Mouse (Mus musculus): ENCODE measurements around the gene Ctla4. TPM values are rescaled to one million over a fixed set of nuclear protein-coding genes. Genes with fewer than 3 reads are reported as not detected.

Gene Ctla4
- not detected in 2 replicates for polyA plus RNA-seq (2012; ENCODE audit: insufficient read depth, insufficient read length, low replicate concordance, missing spikeins)

DNA sequence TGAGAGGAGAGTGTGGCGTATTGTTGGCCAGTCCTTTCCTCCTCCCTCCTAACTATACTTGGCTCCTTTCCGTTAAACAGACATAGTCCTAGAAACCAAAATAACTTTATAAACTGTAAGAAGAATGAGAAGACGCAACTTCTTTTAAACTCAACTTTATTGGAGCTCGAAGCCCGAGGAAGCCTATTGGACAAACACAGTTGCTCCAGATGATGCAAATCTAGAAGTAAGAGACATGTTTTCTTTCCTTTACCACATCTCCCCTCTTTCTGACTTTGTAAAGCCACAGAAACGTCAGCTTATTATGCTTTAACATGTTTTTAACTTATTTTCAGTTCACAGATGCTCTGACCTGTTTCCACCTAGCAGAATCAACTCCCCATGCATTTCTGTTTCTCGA is at the start of gene Ctla4:
TSS of gene Ctla4 (plus strand) at position 20 of the 400 bp plus-strand sequence.
- H3K4me3 ChIP-seq (ENCODE audit: insufficient read depth, low read depth, low read length) = no peak within 1 kb of the TSS
- 88% methylated on average over 7 of the region's 7 CpGs for WGBS
- no peak for TF ChIP-seq POLR2A (IDR thresholded peaks at IDR 0.05; ENCODE audit: insufficient read depth, low read depth, low read length)
- no peak for TF ChIP-seq CTCF (IDR thresholded peaks at IDR 0.05; ENCODE audit: insufficient read depth, low read depth, low read length)
- H3K27ac ChIP-seq (ENCODE audit: insufficient read depth, low read depth, low read length) = no peak within 1 kb of the TSS
- H3K4me1 ChIP-seq (ENCODE audit: control insufficient read depth, insufficient read depth, low read length) = no peaks in the 10 kb centered on the region

GRCm38 (mm10) chr1:60839161-60839560 is 47.6 kb upstream of the Ctla4 start:
- 85% methylated on average over 1 of the region's 1 CpGs for WGBS
- TF ChIP-seq POLR2A (IDR thresholded peaks at IDR 0.05; ENCODE audit: insufficient read depth, low read depth, low read length) = no peak
- no peak for TF ChIP-seq CTCF (IDR thresholded peaks at IDR 0.05; ENCODE audit: insufficient read depth, low read depth, low read length)
- Histone ChIP-seq H3K4me3 (ENCODE audit: insufficient read depth, low read depth, low read length) (no peak overlapping the region), H3K27ac (ENCODE audit: insufficient read depth, low read depth, low read length) (no peak overlapping the region), H3K4me1 (ENCODE audit: control insufficient read depth, insufficient read depth, low read length) (no peaks in the 10 kb centered on the region)

GRCm38 (mm10) chr1:60845318-60846060 is 41.3 kb upstream of the Ctla4 start:
- Histone ChIP-seq H3K27ac (ENCODE audit: insufficient read depth, low read depth, low read length) (no peak overlapping the region), H3K4me3 (ENCODE audit: insufficient read depth, low read depth, low read length) (no peak overlapping the region), H3K4me1 (ENCODE audit: control insufficient read depth, insufficient read depth, low read length) (no peaks in the 10 kb centered on the region)
- TF ChIP-seq POLR2A (IDR thresholded peaks at IDR 0.05; ENCODE audit: insufficient read depth, low read depth, low read length) = no peak
- WGBS = 62% methylated on average over 7 of the region's 7 CpGs

- WGBS = 68% methylated on average over 4 of the region's 4 CpGs
- H3K4me3 ChIP-seq (ENCODE audit: insufficient read depth, low read depth, low read length) = no peak overlapping the region
- no peak for TF ChIP-seq CTCF (IDR thresholded peaks at IDR 0.05; ENCODE audit: insufficient read depth, low read depth, low read length)
- no peak for TF ChIP-seq POLR2A (IDR thresholded peaks at IDR 0.05; ENCODE audit: insufficient read depth, low read depth, low read length)
- H3K27ac ChIP-seq (ENCODE audit: insufficient read depth, low read depth, low read length) = no peak overlapping the region
- no peaks in the 10 kb centered on the region for H3K4me1 ChIP-seq (ENCODE audit: control insufficient read depth, insufficient read depth, low read length)
Observed at GRCm38 (mm10) chr1:60846616-60847275, 40.1 kb upstream of the Ctla4 start.

GRCm38 (mm10) chr1:60849112-60849511 is 37.7 kb upstream of the Ctla4 start:
- 74% methylated on average over 2 of the region's 2 CpGs for WGBS
- no peak for TF ChIP-seq CTCF (IDR thresholded peaks at IDR 0.05; ENCODE audit: insufficient read depth, low read depth, low read length)
- no peak for TF ChIP-seq POLR2A (IDR thresholded peaks at IDR 0.05; ENCODE audit: insufficient read depth, low read depth, low read length)
- H3K27ac ChIP-seq (ENCODE audit: insufficient read depth, low read depth, low read length) = no peak overlapping the region
- H3K4me1 ChIP-seq (ENCODE audit: control insufficient read depth, insufficient read depth, low read length) = no peaks in the 10 kb centered on the region
- no peak overlapping the region for H3K4me3 ChIP-seq (ENCODE audit: insufficient read depth, low read depth, low read length)

- Histone ChIP-seq H3K4me1 (ENCODE audit: control insufficient read depth, insufficient read depth, low read length) (no peaks in the 10 kb centered on the region), H3K27ac (ENCODE audit: insufficient read depth, low read depth, low read length) (no peak overlapping the region), H3K4me3 (ENCODE audit: insufficient read depth, low read depth, low read length) (no peak overlapping the region)
- 91% methylated on average over 4 of the region's 4 CpGs for WGBS
- TF ChIP-seq CTCF (IDR thresholded peaks at IDR 0.05; ENCODE audit: insufficient read depth, low read depth, low read length) (no peak), POLR2A (IDR thresholded peaks at IDR 0.05; ENCODE audit: insufficient read depth, low read depth, low read length) (no peak)
Observed at GRCm38 (mm10) chr1:60849816-60850215, 37.0 kb upstream of the Ctla4 start.

- WGBS = 57% methylated on average over 8 of the region's 8 CpGs
- H3K4me3 ChIP-seq (ENCODE audit: insufficient read depth, low read depth, low read length) = no peak overlapping the region
- no peak for TF ChIP-seq POLR2A (IDR thresholded peaks at IDR 0.05; ENCODE audit: insufficient read depth, low read depth, low read length)
- TF ChIP-seq CTCF (IDR thresholded peaks at IDR 0.05; ENCODE audit: insufficient read depth, low read depth, low read length) = no peak
- no peak overlapping the region for H3K27ac ChIP-seq (ENCODE audit: insufficient read depth, low read depth, low read length)
- no peaks in the 10 kb centered on the region for H3K4me1 ChIP-seq (ENCODE audit: control insufficient read depth, insufficient read depth, low read length)
Observed at GRCm38 (mm10) chr1:60851041-60851781, 35.6 kb upstream of the Ctla4 start.

- Histone ChIP-seq H3K4me1 (ENCODE audit: control insufficient read depth, insufficient read depth, low read length) (no peaks in the 10 kb centered on the region), H3K4me3 (ENCODE audit: insufficient read depth, low read depth, low read length) (no peak overlapping the region), H3K27ac (ENCODE audit: insufficient read depth, low read depth, low read length) (no peak overlapping the region)
- 58% methylated on average over 10 of the region's 10 CpGs for WGBS
- TF ChIP-seq CTCF (IDR thresholded peaks at IDR 0.05; ENCODE audit: insufficient read depth, low read depth, low read length) (no peak), POLR2A (IDR thresholded peaks at IDR 0.05; ENCODE audit: insufficient read depth, low read depth, low read length) (no peak)
Observed at GRCm38 (mm10) chr1:60852075-60852769, 34.6 kb upstream of the Ctla4 start.
